Mouse (Mus musculus): ENCODE results near the gene Tm9sf4.

- no peak for TF ChIP-seq CTCF (IDR thresholded peaks at IDR 0.05)
- TF ChIP-seq EP300 (IDR thresholded peaks at IDR 0.05; ENCODE audit: insufficient read depth, low read depth, low read length), result no peak
These were observed 18.2 kb downstream of the Tm9sf4 start for GRCm38 (mm10) chr2:153179126-153179860.
